Mouse (Mus musculus): ENCODE measurements around the gene Plb1. TPM values are rescaled to one million over a fixed set of nuclear protein-coding genes. Genes with fewer than 3 reads are reported as not detected.

Gene Plb1
- total and polyA plus RNA-seq, 2 experiments from 2014 or later: 0.38 to 0.50 TPM

GRCm38 (mm10) chr5:32412186-32412950, 179.9 kb downstream of the Plb1 start:
- Histone ChIP-seq H3K4me3 (ENCODE audit: low read depth, low read length) (no peak overlapping the region), H3K27ac (ENCODE audit: low read depth, low read length) (no peak overlapping the region), H3K9me3 (ENCODE audit: low read length) (no peaks in the 10 kb centered on the region), H3K27me3 (ENCODE audit: insufficient read depth, low read length) (no peaks in the 10 kb centered on the region), H3K9ac (no peak overlapping the region), H3K4me1 (ENCODE audit: insufficient read depth) (no peaks in the 10 kb centered on the region), H3K36me3 (ENCODE audit: insufficient read depth) (no peaks in the 10 kb centered on the region), H3K4me2 (ENCODE audit: low read depth) (no peak overlapping the region)
- DNase-seq (peak; percentile 21), ATAC-seq (peak; percentile 20; the same call in 1 of the 2 replicates)
- TF ChIP-seq CTCF (IDR thresholded peaks at IDR 0.05; ENCODE audit: low read depth): no peak
- 26% methylated on average over 1 of the region's 1 CpGs for WGBS

GRCm38 (mm10) chr5:32413083-32413482, 180.6 kb downstream of the Plb1 start:
- peak; percentile 43 for ATAC-seq
- H3K27ac ChIP-seq (ENCODE audit: low read depth, low read length): no peak overlapping the region
- H3K9ac ChIP-seq: no peak overlapping the region
- H3K27me3 ChIP-seq (ENCODE audit: insufficient read depth, low read length): no peaks in the 10 kb centered on the region
- no peak overlapping the region for H3K4me2 ChIP-seq (ENCODE audit: low read depth)
- peak; percentile 16 for DNase-seq
- 15% methylated on average over 2 of the region's 2 CpGs for WGBS
- H3K4me1 ChIP-seq (ENCODE audit: insufficient read depth): no peaks in the 10 kb centered on the region
- no peaks in the 10 kb centered on the region for H3K36me3 ChIP-seq (ENCODE audit: insufficient read depth)
- no peak overlapping the region for H3K4me3 ChIP-seq (ENCODE audit: low read depth, low read length)
- H3K9me3 ChIP-seq (ENCODE audit: low read length): no peaks in the 10 kb centered on the region
- no peak for TF ChIP-seq CTCF (IDR thresholded peaks at IDR 0.05; ENCODE audit: low read depth)

- DNase-seq (no peak), ATAC-seq (no peak)
- Histone ChIP-seq H3K27me3 (ENCODE audit: insufficient read depth, low read length) (no peaks in the 10 kb centered on the region), H3K9ac (no peak overlapping the region), H3K4me3 (ENCODE audit: low read depth, low read length) (no peak overlapping the region), H3K36me3 (ENCODE audit: insufficient read depth) (no peaks in the 10 kb centered on the region), H3K4me2 (ENCODE audit: low read depth) (no peak overlapping the region), H3K4me1 (ENCODE audit: insufficient read depth) (no peaks in the 10 kb centered on the region), H3K9me3 (ENCODE audit: low read length) (no peaks in the 10 kb centered on the region), H3K27ac (ENCODE audit: low read depth, low read length) (no peak overlapping the region)
- no peak for TF ChIP-seq CTCF (IDR thresholded peaks at IDR 0.05; ENCODE audit: low read depth)
- WGBS: 49% methylated on average over 2 of the region's 2 CpGs
These were observed 181.1 kb downstream of the Plb1 start for GRCm38 (mm10) chr5:32413569-32413968.

GRCm38 (mm10) chr5:32414461-32414985, 182.0 kb downstream of the Plb1 start:
- Histone ChIP-seq H3K9me3 (ENCODE audit: low read length) (no peaks in the 10 kb centered on the region), H3K9ac (no peak overlapping the region), H3K27me3 (ENCODE audit: insufficient read depth, low read length) (no peaks in the 10 kb centered on the region), H3K4me3 (ENCODE audit: low read depth, low read length) (no peak overlapping the region), H3K4me2 (ENCODE audit: low read depth) (no peak overlapping the region), H3K4me1 (ENCODE audit: insufficient read depth) (no peaks in the 10 kb centered on the region), H3K27ac (ENCODE audit: low read depth, low read length) (no peak overlapping the region), H3K36me3 (ENCODE audit: insufficient read depth) (no peaks in the 10 kb centered on the region)
- TF ChIP-seq CTCF (IDR thresholded peaks at IDR 0.05; ENCODE audit: low read depth): no peak
- 82% methylated on average over 5 of the region's 5 CpGs for WGBS
- ATAC-seq (no peak), DNase-seq (no peak)

GRCm38 (mm10) chr5:32415554-32415953, 183.0 kb downstream of the Plb1 start:
- ATAC-seq (no peak), DNase-seq (no peak)
- H3K4me1 ChIP-seq (ENCODE audit: insufficient read depth): no peaks in the 10 kb centered on the region
- no peak overlapping the region for H3K4me2 ChIP-seq (ENCODE audit: low read depth)
- H3K9ac ChIP-seq: no peak overlapping the region
- no peaks in the 10 kb centered on the region for H3K27me3 ChIP-seq (ENCODE audit: insufficient read depth, low read length)
- no peaks in the 10 kb centered on the region for H3K36me3 ChIP-seq (ENCODE audit: insufficient read depth)
- no peak overlapping the region for H3K4me3 ChIP-seq (ENCODE audit: low read depth, low read length)
- 88% methylated on average over 6 of the region's 6 CpGs for WGBS
- no peak for TF ChIP-seq CTCF (IDR thresholded peaks at IDR 0.05; ENCODE audit: low read depth)
- H3K27ac ChIP-seq (ENCODE audit: low read depth, low read length): no peak overlapping the region
- H3K9me3 ChIP-seq (ENCODE audit: low read length): no peaks in the 10 kb centered on the region

Other genes starting within 250 kb of the Plb1 start
- gene Fosl2, start 96.9 kb upstream of the Plb1 start, total RNA-seq (2014; rRNA removed): 20.8 and 21.9 TPM in 2 replicates
- 3.0 and 4.0 TPM in 2 replicates for gene Fosl2, start 96.9 kb upstream of the Plb1 start, polyA plus RNA-seq (2015; fragmentation: Nextera tagmentation; extraction: Ambion mirVana)
- gene Ppp1cb, start 226.1 kb downstream of the Plb1 start, total RNA-seq (2014; rRNA removed): 166 and 195 TPM in 2 replicates
- 205 and 209 TPM in 2 replicates for gene Ppp1cb, start 226.1 kb downstream of the Plb1 start, polyA plus RNA-seq (2015; fragmentation: Nextera tagmentation; extraction: Ambion mirVana)